Mouse (Mus musculus): ENCODE measurements around the gene Fam206a. TPM values are rescaled to one million over a fixed set of nuclear protein-coding genes. Genes with fewer than 3 reads are reported as not detected.

Gene Fam206a
- polyA plus RNA-seq, 1 experiment from 2014 or later: 11.2 TPM

DNA sequence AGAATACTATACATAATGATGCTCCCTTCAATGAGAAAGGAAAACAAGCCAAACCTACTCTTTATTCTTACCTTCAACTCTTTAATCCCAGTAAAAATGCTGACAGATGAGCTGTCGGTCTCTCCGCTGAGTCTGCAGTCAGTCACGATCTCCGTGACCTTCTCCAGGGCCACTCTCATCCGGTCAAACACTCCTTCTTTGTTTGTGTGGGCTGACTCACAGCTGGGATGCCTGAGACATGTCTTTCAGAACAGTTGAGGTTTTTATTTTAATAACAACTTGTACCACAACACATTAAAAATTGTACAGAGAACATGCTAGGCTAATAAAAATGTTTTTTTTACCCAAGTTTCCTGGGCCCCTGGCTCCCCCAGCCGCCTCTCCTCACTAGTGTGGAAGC lies 35.5 kb downstream of the Fam206a start:
- H3K4me3 ChIP-seq (ENCODE audit: low read length): no peak overlapping the region
- no peak overlapping the region for H3K9ac ChIP-seq (ENCODE audit: low read depth, low read length)
- ATAC-seq: no peak
- no peaks in the 10 kb centered on the region for H3K9me3 ChIP-seq (ENCODE audit: control insufficient read depth, low read length)
- no peak overlapping the region for H3K27ac ChIP-seq (ENCODE audit: low read length)
- H3K4me1 ChIP-seq (ENCODE audit: control insufficient read depth, insufficient read depth, low read length): peaks cover 4% of the 10 kb centered on the region; the same call in 1 of the 2 replicates
- 84% methylated on average over 6 of the region's 6 CpGs for WGBS
- H3K36me3 ChIP-seq (ENCODE audit: control insufficient read depth, insufficient read depth, low read length): no peaks in the 10 kb centered on the region
- no peaks in the 10 kb centered on the region for H3K27me3 ChIP-seq (replicated peaks; ENCODE audit: control insufficient read depth, insufficient read depth, low read length)
- no peak overlapping the region for H3K4me2 ChIP-seq (ENCODE audit: low read depth, low read length)

DNA sequence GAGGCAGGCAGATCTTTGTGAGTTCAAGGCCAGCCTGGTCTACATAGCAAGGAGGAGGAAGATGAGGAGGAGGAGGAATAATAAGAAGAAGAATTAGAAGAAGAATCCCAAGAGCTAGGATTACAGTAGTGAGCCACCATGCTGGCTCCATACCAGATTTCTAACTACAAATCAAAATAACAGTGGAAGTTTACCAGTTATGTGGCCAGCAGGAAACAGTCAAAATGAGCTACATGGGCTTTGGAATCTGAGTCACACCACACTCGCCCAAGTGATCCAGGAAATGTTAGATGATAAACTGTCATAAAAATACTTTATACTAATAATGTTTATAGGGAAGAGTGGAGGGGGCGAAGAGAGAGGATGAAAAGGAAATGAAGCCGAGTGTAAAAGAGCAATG lies 38.2 kb downstream of the Fam206a start:
- H3K4me3 ChIP-seq (ENCODE audit: low read length): no peak overlapping the region
- H3K36me3 ChIP-seq (ENCODE audit: control insufficient read depth, insufficient read depth, low read length): 0 out of 2 replicates have a peak, but pooled peaks cover 5% of the 10 kb centered on the region
- no peak for ATAC-seq
- no peaks in the 10 kb centered on the region for H3K27me3 ChIP-seq (replicated peaks; ENCODE audit: control insufficient read depth, insufficient read depth, low read length)
- 52% methylated on average over 3 of the region's 3 CpGs for WGBS
- peaks cover 4% of the 10 kb centered on the region; the same call in 1 of the 2 replicates for H3K4me1 ChIP-seq (ENCODE audit: control insufficient read depth, insufficient read depth, low read length)
- no peak overlapping the region for H3K27ac ChIP-seq (ENCODE audit: low read length)
- H3K9me3 ChIP-seq (ENCODE audit: control insufficient read depth, low read length): no peaks in the 10 kb centered on the region
- H3K4me2 ChIP-seq (ENCODE audit: low read depth, low read length): no peak overlapping the region
- no peak overlapping the region for H3K9ac ChIP-seq (ENCODE audit: low read depth, low read length)

DNA sequence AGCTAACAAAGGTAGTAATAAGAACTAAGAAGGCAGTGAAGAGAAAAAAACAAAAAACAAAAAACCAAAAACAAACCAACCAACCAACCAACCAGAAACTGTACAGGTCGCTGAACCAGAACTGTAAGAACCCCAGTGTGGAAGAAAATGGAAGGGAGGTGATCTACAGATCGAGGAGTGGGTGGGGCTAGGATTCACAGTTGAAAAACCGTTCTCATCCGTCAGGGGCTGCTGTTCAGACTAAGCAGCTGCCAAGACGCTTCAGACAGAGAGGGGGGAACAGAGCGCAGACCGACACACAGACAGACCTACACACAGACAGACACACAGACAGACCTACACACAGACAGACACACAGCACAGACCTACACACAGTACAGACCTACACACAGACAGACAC lies 40.4 kb downstream of the Fam206a start:
- H3K4me2 ChIP-seq (ENCODE audit: low read depth, low read length): no peak overlapping the region
- H3K27me3 ChIP-seq (replicated peaks; ENCODE audit: control insufficient read depth, insufficient read depth, low read length): no peaks in the 10 kb centered on the region
- H3K27ac ChIP-seq (ENCODE audit: low read length): no peak overlapping the region
- H3K36me3 ChIP-seq (ENCODE audit: control insufficient read depth, insufficient read depth, low read length): 0 out of 2 replicates have a peak, but pooled peaks cover 5% of the 10 kb centered on the region
- no peaks in the 10 kb centered on the region for H3K9me3 ChIP-seq (ENCODE audit: control insufficient read depth, low read length)
- no peak for ATAC-seq
- peaks cover 6% of the 10 kb centered on the region; the same call in 1 of the 2 replicates for H3K4me1 ChIP-seq (ENCODE audit: control insufficient read depth, insufficient read depth, low read length)
- H3K9ac ChIP-seq (ENCODE audit: low read depth, low read length): no peak overlapping the region
- H3K4me3 ChIP-seq (ENCODE audit: low read length): no peak overlapping the region
- 76% methylated on average over 7 of the region's 7 CpGs for WGBS

DNA sequence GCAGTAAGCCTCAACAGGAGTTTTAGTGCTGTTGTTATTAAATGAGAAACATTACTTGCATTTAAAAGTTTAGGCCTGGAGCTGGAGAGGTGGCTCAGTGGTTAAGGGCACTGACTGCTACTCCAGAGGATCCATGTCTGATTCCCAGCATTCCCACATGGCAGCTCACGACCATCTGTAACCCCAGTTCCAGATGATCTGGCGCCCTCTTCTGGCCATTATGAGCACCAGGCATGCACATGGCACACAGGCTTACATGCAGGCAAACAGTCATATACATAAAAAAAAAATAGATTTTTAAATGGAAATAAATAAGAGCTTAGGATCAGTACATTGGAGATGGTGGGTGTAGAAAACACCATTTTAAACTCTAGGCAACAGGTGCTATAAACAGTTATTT lies 41.8 kb downstream of the Fam206a start:
- 90% methylated on average over 2 of the region's 2 CpGs for WGBS

DNA sequence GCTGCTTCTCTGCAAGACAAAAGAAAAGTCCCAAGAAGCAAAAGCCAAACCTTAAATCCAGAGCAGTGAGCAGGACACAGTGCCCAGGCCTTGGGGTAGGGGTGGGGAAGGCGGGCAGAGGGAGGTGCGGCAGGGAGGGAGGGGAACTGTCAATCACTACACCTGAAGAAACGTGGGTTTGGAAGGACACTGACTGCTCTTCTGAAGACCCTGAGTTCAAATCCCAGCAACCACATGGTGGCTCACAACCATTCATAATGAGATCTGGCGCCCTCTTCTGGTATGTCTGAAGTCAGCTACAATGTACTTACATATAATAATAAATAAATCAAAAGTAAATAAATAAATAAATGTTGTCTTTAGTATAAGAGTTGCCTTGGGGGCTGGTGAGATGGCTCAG lies 42.8 kb downstream of the Fam206a start:
- ATAC-seq: no peak

More for the DNA sequence above, 41.8 kb downstream of the Fam206a start:
- Histone ChIP-seq H3K36me3 (ENCODE audit: control insufficient read depth, insufficient read depth, low read length) (0 out of 2 replicates have a peak, but pooled peaks cover 5% of the 10 kb centered on the region), H3K9me3 (ENCODE audit: control insufficient read depth, low read length) (no peaks in the 10 kb centered on the region), H3K27me3 (replicated peaks; ENCODE audit: control insufficient read depth, insufficient read depth, low read length) (no peaks in the 10 kb centered on the region), H3K4me2 (ENCODE audit: low read depth, low read length) (no peak overlapping the region), H3K4me1 (ENCODE audit: control insufficient read depth, insufficient read depth, low read length) (peaks cover 6% of the 10 kb centered on the region; the same call in 1 of the 2 replicates), H3K9ac (ENCODE audit: low read depth, low read length) (no peak overlapping the region), H3K4me3 (ENCODE audit: low read length) (no peak overlapping the region), H3K27ac (ENCODE audit: low read length) (no peak overlapping the region)
- no peak for ATAC-seq

DNA sequence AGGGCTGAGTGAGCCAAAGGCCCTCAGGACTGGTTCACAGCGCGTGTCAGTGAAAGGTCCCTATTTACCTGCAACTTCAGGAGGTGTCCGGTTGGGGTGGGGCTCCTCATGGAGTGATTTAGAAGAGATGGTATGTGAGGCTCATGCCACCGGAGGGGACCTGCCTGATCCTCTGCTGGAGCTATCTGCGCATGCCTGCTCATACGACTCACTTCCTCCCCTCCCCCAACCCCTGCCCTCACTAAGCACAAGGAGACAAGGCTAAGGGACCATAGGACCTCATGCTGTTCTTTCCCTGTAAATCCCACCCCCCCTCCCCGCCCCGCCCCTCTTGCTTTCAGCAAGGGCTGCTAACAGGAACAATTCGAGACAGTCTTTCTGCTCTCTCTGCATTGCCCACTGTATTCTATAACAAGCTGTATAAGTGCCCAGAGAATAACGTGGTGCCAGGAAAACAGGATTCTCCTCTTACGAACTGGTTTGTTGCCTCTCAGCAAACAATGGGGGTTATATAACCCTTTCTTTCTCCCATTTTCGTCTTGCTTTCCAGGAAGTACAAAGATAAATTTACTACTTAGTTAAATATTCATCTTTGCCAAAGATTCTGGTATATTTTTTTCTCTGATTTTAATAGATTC lies 43.9 kb downstream of the Fam206a start:
- WGBS: 57% methylated on average over 12 of the region's 12 CpGs
- Histone ChIP-seq H3K4me2 (ENCODE audit: low read depth, low read length) (0 out of 2 replicates have a peak overlapping the region, but pooled peaks have one; percentile 12), H3K4me3 (ENCODE audit: low read length) (no peak overlapping the region), H3K36me3 (ENCODE audit: control insufficient read depth, insufficient read depth, low read length) (0 out of 2 replicates have a peak, but pooled peaks cover 5% of the 10 kb centered on the region), H3K27me3 (replicated peaks; ENCODE audit: control insufficient read depth, insufficient read depth, low read length) (no peaks in the 10 kb centered on the region), H3K4me1 (ENCODE audit: control insufficient read depth, insufficient read depth, low read length) (peaks cover 8% of the 10 kb centered on the region; the same call in 1 of the 2 replicates), H3K27ac (ENCODE audit: low read length) (no peak overlapping the region), H3K9ac (ENCODE audit: low read depth, low read length) (no peak overlapping the region), H3K9me3 (ENCODE audit: control insufficient read depth, low read length) (no peaks in the 10 kb centered on the region)
- peak; percentile 67 for ATAC-seq

More for the DNA sequence above, 42.8 kb downstream of the Fam206a start:
- no peaks in the 10 kb centered on the region for H3K9me3 ChIP-seq (ENCODE audit: control insufficient read depth, low read length)
- no peak overlapping the region for H3K9ac ChIP-seq (ENCODE audit: low read depth, low read length)
- 0 out of 2 replicates have a peak, but pooled peaks cover 5% of the 10 kb centered on the region for H3K36me3 ChIP-seq (ENCODE audit: control insufficient read depth, insufficient read depth, low read length)
- peaks cover 6% of the 10 kb centered on the region; the same call in 1 of the 2 replicates for H3K4me1 ChIP-seq (ENCODE audit: control insufficient read depth, insufficient read depth, low read length)
- WGBS: 83% methylated on average over 4 of the region's 4 CpGs
- H3K27me3 ChIP-seq (replicated peaks; ENCODE audit: control insufficient read depth, insufficient read depth, low read length): no peaks in the 10 kb centered on the region
- H3K4me2 ChIP-seq (ENCODE audit: low read depth, low read length): no peak overlapping the region
- H3K4me3 ChIP-seq (ENCODE audit: low read length): no peak overlapping the region
- H3K27ac ChIP-seq (ENCODE audit: low read length): no peak overlapping the region

DNA sequence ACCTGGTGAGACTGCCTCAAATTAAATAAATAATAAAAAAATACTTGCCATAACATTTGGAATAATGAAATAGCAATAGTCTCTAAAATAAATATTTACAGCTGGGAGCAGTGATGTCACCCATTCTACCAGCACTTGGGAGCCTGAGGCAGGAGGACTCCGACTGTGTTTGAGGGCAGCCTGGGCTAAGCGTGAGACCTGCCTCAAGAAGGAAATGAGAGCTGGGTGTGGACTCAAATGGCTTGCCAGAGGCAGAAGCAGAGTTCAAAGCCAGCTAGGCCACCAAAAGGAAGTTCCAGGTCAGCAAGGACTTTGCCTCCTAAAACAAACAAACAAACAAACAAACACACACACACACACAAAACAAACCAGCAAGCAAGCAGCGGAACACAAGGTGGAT lies 45.3 kb downstream of the Fam206a start:
- peaks cover 8% of the 10 kb centered on the region; the same call in 1 of the 2 replicates for H3K4me1 ChIP-seq (ENCODE audit: control insufficient read depth, insufficient read depth, low read length)
- H3K36me3 ChIP-seq (ENCODE audit: control insufficient read depth, insufficient read depth, low read length): 0 out of 2 replicates have a peak, but pooled peaks cover 5% of the 10 kb centered on the region
- no peak overlapping the region for H3K4me3 ChIP-seq (ENCODE audit: low read length)
- H3K27ac ChIP-seq (ENCODE audit: low read length): no peak overlapping the region
- H3K9me3 ChIP-seq (ENCODE audit: control insufficient read depth, low read length): no peaks in the 10 kb centered on the region
- no peaks in the 10 kb centered on the region for H3K27me3 ChIP-seq (replicated peaks; ENCODE audit: control insufficient read depth, insufficient read depth, low read length)
- no peak overlapping the region for H3K9ac ChIP-seq (ENCODE audit: low read depth, low read length)
- no peak overlapping the region for H3K4me2 ChIP-seq (ENCODE audit: low read depth, low read length)
- 87% methylated on average over 3 of the region's 3 CpGs for WGBS
- ATAC-seq: no peak

DNA sequence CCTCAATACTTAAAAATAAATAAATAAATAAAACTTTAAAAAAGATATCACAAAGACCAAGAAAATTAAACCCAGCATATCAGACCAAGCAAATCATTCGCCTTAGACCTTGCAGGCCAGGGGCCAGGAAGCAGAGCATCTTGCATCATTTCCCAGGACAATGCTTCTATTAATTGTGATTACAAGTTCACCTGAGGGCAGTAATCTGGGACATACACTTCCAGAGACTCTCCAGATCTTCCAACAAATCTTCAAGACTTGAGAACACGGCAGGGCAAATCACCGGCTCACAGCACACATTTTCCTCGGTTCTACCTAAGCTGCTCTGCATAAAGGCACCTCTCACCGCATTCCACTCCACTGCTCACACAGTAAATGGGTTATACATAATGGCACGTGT lies 45.9 kb downstream of the Fam206a start:
- H3K9ac ChIP-seq (ENCODE audit: low read depth, low read length): no peak overlapping the region
- no peaks in the 10 kb centered on the region for H3K27me3 ChIP-seq (replicated peaks; ENCODE audit: control insufficient read depth, insufficient read depth, low read length)
- no peak overlapping the region for H3K4me2 ChIP-seq (ENCODE audit: low read depth, low read length)
- no peaks in the 10 kb centered on the region for H3K9me3 ChIP-seq (ENCODE audit: control insufficient read depth, low read length)
- no peak overlapping the region for H3K4me3 ChIP-seq (ENCODE audit: low read length)
- no peak for ATAC-seq
- H3K27ac ChIP-seq (ENCODE audit: low read length): no peak overlapping the region
- H3K4me1 ChIP-seq (ENCODE audit: control insufficient read depth, insufficient read depth, low read length): peaks cover 8% of the 10 kb centered on the region; the same call in 1 of the 2 replicates
- 0 out of 2 replicates have a peak, but pooled peaks cover 5% of the 10 kb centered on the region for H3K36me3 ChIP-seq (ENCODE audit: control insufficient read depth, insufficient read depth, low read length)
- WGBS: 86% methylated on average over 6 of the region's 6 CpGs

DNA sequence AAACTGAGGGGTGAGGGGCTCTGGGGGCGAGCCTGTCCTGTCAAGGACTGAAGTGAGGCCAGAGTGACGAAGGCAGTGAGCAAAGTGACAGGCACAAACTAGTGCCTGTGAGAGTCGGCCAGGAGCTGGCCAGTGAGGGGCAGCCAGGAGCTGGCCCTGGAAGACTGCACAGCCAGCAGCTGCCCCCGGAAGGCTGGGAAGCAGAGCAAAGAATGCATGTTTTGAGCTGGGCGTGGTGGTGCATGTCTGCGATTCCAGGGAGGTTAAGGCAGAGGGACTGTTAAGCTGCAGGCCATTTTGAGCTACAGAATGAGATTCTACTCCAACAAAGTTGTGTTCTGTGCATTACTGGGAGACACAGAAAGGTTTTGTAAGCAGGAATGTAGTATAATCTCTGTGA lies 48.6 kb downstream of the Fam206a start:
- H3K9ac ChIP-seq (ENCODE audit: low read depth, low read length): no peak overlapping the region
- peaks cover 8% of the 10 kb centered on the region; the same call in 1 of the 2 replicates for H3K4me1 ChIP-seq (ENCODE audit: control insufficient read depth, insufficient read depth, low read length)
- no peaks in the 10 kb centered on the region for H3K36me3 ChIP-seq (ENCODE audit: control insufficient read depth, insufficient read depth, low read length)
- H3K9me3 ChIP-seq (ENCODE audit: control insufficient read depth, low read length): no peaks in the 10 kb centered on the region
- ATAC-seq: 0 out of 2 replicates have a peak, but pooled peaks have one; percentile 19
- 0 out of 2 replicates have a peak overlapping the region, but pooled peaks have one; percentile 18 for H3K27ac ChIP-seq (ENCODE audit: low read length)
- H3K4me3 ChIP-seq (ENCODE audit: low read length): no peak overlapping the region
- no peak overlapping the region for H3K4me2 ChIP-seq (ENCODE audit: low read depth, low read length)
- WGBS: 24% methylated on average over 6 of the region's 6 CpGs
- H3K27me3 ChIP-seq (replicated peaks; ENCODE audit: control insufficient read depth, insufficient read depth, low read length): no peaks in the 10 kb centered on the region
